13 mouse cellular contexts compared by ENCODE assay signal in genomic region chr16:31883302-31883701, GRCm38 (mm10). TPM values are rescaled to one million over a fixed set of nuclear protein-coding genes. Genes with fewer than 3 reads are reported as not detected.
A peak's percentile ranks its signal among the peaks of the same experiment; 100 is the strongest.
DNase-seq lines count a peak whose midpoint lies in the region; ATAC-seq and TF ChIP-seq lines count a peak whose summit lies in the region.
"Had no signal": no experiment of that assay in that cellular context is flagged by ENCODE, and none has a peak within 500 bp of the region (broad histone marks: within the 10 kb centered on the region; RNA-seq: fewer than 3 reads in every experiment).

No protein-coding gene starts in this region.

- no peak for TF ChIP-seq CTCF in MEL (IDR thresholded peaks at IDR 0.05 in 2 of 3, conservative IDR thresholded peaks at IDR 0.05 in 1 of 3; ENCODE audit: control insufficient read depth in 1 of 3, insufficient read depth in 1 of 3, low read depth in 2 of 3, low read length in 3 of 3, poor library complexity in 1 of 3, severe bottlenecking in 1 of 3)

- peaks cover 2 to 6% of the 10 kb centered on the region in 2 experiments; a peak in 2 of 4 replicates for H3K27me3 ChIP-seq in MEL (ENCODE audit: control insufficient read depth in 1 of 2, insufficient read depth in 2 of 2, low read length in 2 of 2)
- no peaks in the 10 kb centered on the region for H3K27me3 ChIP-seq in intestine, embryonic 15.5 days (replicated peaks)
- H3K27me3 ChIP-seq: hindbrain, embryonic 15.5 days had no signal

- H3K9ac ChIP-seq in MEL (ENCODE audit: control insufficient read depth, low read depth, low read length, poor library complexity, severe bottlenecking) = no peak overlapping the region
- no peak overlapping the region for H3K9ac ChIP-seq in intestine, embryonic 15.5 days
- H3K9ac ChIP-seq: hindbrain, embryonic 15.5 days had no signal

- WGBS in intestine, embryonic 15.5 days = 61% methylated on average over 14 of the region's 14 CpGs

- intact Hi-C loops in left cerebral cortex, postnatal 36 days (cut with DNase I) = no loop called here

- ATAC-seq in intestine, embryonic 15.5 days = no peak

- TF ChIP-seq POLR2A in MEL (IDR thresholded peaks at IDR 0.05; ENCODE audit: control insufficient read depth in 1 of 2, insufficient read depth in 1 of 2, low read depth in 1 of 2, low read length in 2 of 2, poor library complexity in 1 of 2) = no peak

- TF ChIP-seq RAD21 in MEL (IDR thresholded peaks at IDR 0.05; ENCODE audit: low read depth, low read length) = no peak

- no peak for TF ChIP-seq EP300 in MEL (IDR thresholded peaks at IDR 0.05; ENCODE audit: low read depth in 1 of 2, low read length in 2 of 2)

- H3K4me1 ChIP-seq in MEL (ENCODE audit: control insufficient read depth in 1 of 2, insufficient read depth in 2 of 2, low read length in 2 of 2) = peaks cover 0 to 13% of the 10 kb centered on the region in 2 experiments; a peak in 2 of 4 replicates
- H3K4me1 ChIP-seq in intestine, embryonic 15.5 days (replicated peaks) = peaks cover 2% of the 10 kb centered on the region; the same call in 1 of the 2 replicates

- peak; percentile 6 for DNase-seq in embryo, embryonic 10.5 days (ENCODE audit: low spot score)
- no peak for DNase-seq in embryo, embryonic 10 days (ENCODE audit: low spot score)
- peak; percentile 48 to 63 for DNase-seq in left cerebral cortex, adult 18-20 months (ENCODE audit: low spot score in 2 of 2)
- no peak for DNase-seq in left cerebral cortex, postnatal 36 days (ENCODE audit: low spot score in 2 of 2)
- DNase-seq in MEL (ENCODE audit: low read depth, low spot score) = peak; percentile 46
- DNase-seq in gastrocnemius, postnatal 10 days = no peak
- no peak for DNase-seq in right cerebral cortex, postnatal 4 days
- DNase-seq: B cell, adult 2 months; gastrocnemius, postnatal 25 days; spleen, adult 18-20 months had no signal

- peak overlapping the region; percentile 33 for H3K4me2 ChIP-seq in intestine, embryonic 15.5 days (replicated peaks)
- H3K4me2 ChIP-seq: hindbrain, embryonic 15.5 days had no signal

- H3K4me3 ChIP-seq in MEL (ENCODE audit: control insufficient read depth in 1 of 2, insufficient read depth in 1 of 2, low read depth in 2 of 2, low read length in 2 of 2) = peak overlapping the region; percentile 26 to 38; a peak in 3 of 4 replicates
- no peak overlapping the region for H3K4me3 ChIP-seq in intestine, embryonic 15.5 days (replicated peaks)
- H3K4me3 ChIP-seq: hindbrain, embryonic 15.5 days had no signal

- no peaks in the 10 kb centered on the region for H3K36me3 ChIP-seq in MEL (ENCODE audit: control insufficient read depth in 1 of 2, insufficient read depth in 2 of 2, low read length in 2 of 2)
- H3K36me3 ChIP-seq in intestine, embryonic 15.5 days = no peaks in the 10 kb centered on the region
- H3K36me3 ChIP-seq: hindbrain, embryonic 15.5 days had no signal

- no peaks in the 10 kb centered on the region for H3K9me3 ChIP-seq in MEL (replicated peaks; ENCODE audit: insufficient read depth, low read length)
- no peaks in the 10 kb centered on the region for H3K9me3 ChIP-seq in intestine, embryonic 15.5 days
- H3K9me3 ChIP-seq: hindbrain, embryonic 15.5 days had no signal

- no peak overlapping the region for H3K27ac ChIP-seq in MEL (ENCODE audit: control insufficient read depth, low read depth, low read length)
- no peak overlapping the region for H3K27ac ChIP-seq in intestine, embryonic 15.5 days
- H3K27ac ChIP-seq: hindbrain, embryonic 15.5 days had no signal

- no peaks in the 10 kb centered on the region for H3K79me2 ChIP-seq in MEL (ENCODE audit: control insufficient read depth, insufficient read depth, low read length, poor library complexity)

TF ChIP-seq in MEL, 35 proteins besides CTCF, POLR2A, EP300 and RAD21:
- TF ChIP-seq SIN3A (IDR thresholded peaks at IDR 0.05; ENCODE audit: low read length) (no peak), MXI1 (IDR thresholded peaks at IDR 0.05; ENCODE audit: low read depth, low read length) (no peak), MYC (IDR thresholded peaks at IDR 0.05; ENCODE audit: low read depth, low read length) (no peak)
TF ChIP-seq in MEL: peak in this region for 0.

RNA-seq across cellular contexts. Expression of gene Meltf, which starts 4.7 kb away (rescaled TPM):
- total RNA-seq in left cerebral cortex, adult 18-20 months (2021) = under 1 TPM; 0.44 to 0.49 TPM
- under 1 TPM; 0.54 to 0.81 TPM for total RNA-seq in left cerebral cortex, postnatal 36 days (2021)
- total RNA-seq in MEL (2012; rRNA removed) = not detected in 2 replicates
- polyA plus RNA-seq in MEL (2012; ENCODE audit: insufficient read depth in 1 of 2, insufficient read length in 2 of 2, low read depth in 1 of 2, low replicate concordance in 2 of 2, missing spikeins in 1 of 2) = not detected
- polyA plus RNA-seq in intestine, embryonic 15.5 days (2015; fragmentation: Nextera tagmentation; extraction: Ambion mirVana) = 33.6 and 51.6 TPM in 2 replicates
- under 1 TPM in 1 of 2 experiments, not detected in 1; 0.05 TPM for total RNA-seq in gastrocnemius, postnatal 10 days (2021)
- total RNA-seq: common myeloid progenitor, adult 5-6 weeks; gastrocnemius, postnatal 25 days had no signal

RNA-seq across cellular contexts. Expression of gene Pigz, which starts 50.3 kb away (rescaled TPM):
- 10 to 100 TPM; 20.3 to 23.5 TPM for total RNA-seq in left cerebral cortex, adult 18-20 months (2021)
- 10 to 100 TPM; 18.6 to 35.3 TPM for total RNA-seq in left cerebral cortex, postnatal 36 days (2021)
- total RNA-seq in MEL (2012; rRNA removed) = 0.23 and 0.26 TPM in 2 replicates
- under 1 TPM in 1 of 2 experiments, not detected in 1; 0.28 TPM for polyA plus RNA-seq in MEL (2012; ENCODE audit: insufficient read depth in 1 of 2, insufficient read length in 2 of 2, low read depth in 1 of 2, low replicate concordance in 2 of 2, missing spikeins in 1 of 2)
- polyA plus RNA-seq in intestine, embryonic 15.5 days (2015; fragmentation: Nextera tagmentation; extraction: Ambion mirVana) = 0.48 and 1.2 TPM in 2 replicates
- 1 to 10 TPM; 5.9 to 7.5 TPM for total RNA-seq in gastrocnemius, postnatal 10 days (2021)
- total RNA-seq: common myeloid progenitor, adult 5-6 weeks had no signal

Comparison
In these comparisons a context has a peak if more than half of its experiments do, and no peak if none do; other contexts are left out.
1. DNase-seq: peak in embryo, embryonic 10.5 days (single experiment), left cerebral cortex, adult 18-20 months (2 of 2) and MEL (single experiment); none in embryo, embryonic 10 days (single experiment), left cerebral cortex, postnatal 36 days (0 of 2), gastrocnemius, postnatal 10 days (single experiment) and right cerebral cortex, postnatal 4 days (single experiment).